Mouse (Mus musculus) macrophage (primary cell): ENCODE data around the gene Prpf4b. TPM values are rescaled to one million over a fixed set of nuclear protein-coding genes. Genes with fewer than 3 reads are reported as not detected.
"Not testable (repeated sequence)": the region's sequence is repeated elsewhere in the genome, so short reads cannot be mapped to it uniquely, and the experiment has no call there.

Experiments used
- H3K27ac ChIP-seq: fragments of 350-480 bp; formaldehyde crosslinking; 2 replicates; pipeline ENCODE4 v1.9.0; 2021
- H3K36me3 ChIP-seq: fragments of 350-480 bp; formaldehyde crosslinking; 2 replicates; pipeline ENCODE4 v1.9.0; 2021; ENCODE audit errors: inconsistent target
- H3K4me3 ChIP-seq: fragments of 350-480 bp; formaldehyde crosslinking; 2 replicates; pipeline ENCODE4 v1.9.0; 2021; ENCODE audit errors: inconsistent target
- H3K79me2 ChIP-seq: fragments of 350-480 bp; formaldehyde crosslinking; 2 replicates; pipeline ENCODE4 v1.9.0; 2021; ENCODE audit errors: inconsistent target
- WGBS: methylation state at CpG from one replicate; pipeline ENCODE4 v1.1.7; 2026; ENCODE audit warnings: inconsistent platforms; ENCODE audit not compliant: missing documents; 5-methylcytosine and 5-hydroxymethylcytosine counted together
- polyA plus RNA-seq: library from polyadenylated mRNA; stranded (reverse); fragments of 250-400 nt; gene quantifications from 3 replicates; pipeline ENCODE4 v1.2.4, GENCODE M21; 2018; ENCODE audit warnings: inconsistent platforms

Gene Prpf4b
- polyA plus RNA-seq, 1 experiment from 2014 or later = 42.0 TPM

DNA sequence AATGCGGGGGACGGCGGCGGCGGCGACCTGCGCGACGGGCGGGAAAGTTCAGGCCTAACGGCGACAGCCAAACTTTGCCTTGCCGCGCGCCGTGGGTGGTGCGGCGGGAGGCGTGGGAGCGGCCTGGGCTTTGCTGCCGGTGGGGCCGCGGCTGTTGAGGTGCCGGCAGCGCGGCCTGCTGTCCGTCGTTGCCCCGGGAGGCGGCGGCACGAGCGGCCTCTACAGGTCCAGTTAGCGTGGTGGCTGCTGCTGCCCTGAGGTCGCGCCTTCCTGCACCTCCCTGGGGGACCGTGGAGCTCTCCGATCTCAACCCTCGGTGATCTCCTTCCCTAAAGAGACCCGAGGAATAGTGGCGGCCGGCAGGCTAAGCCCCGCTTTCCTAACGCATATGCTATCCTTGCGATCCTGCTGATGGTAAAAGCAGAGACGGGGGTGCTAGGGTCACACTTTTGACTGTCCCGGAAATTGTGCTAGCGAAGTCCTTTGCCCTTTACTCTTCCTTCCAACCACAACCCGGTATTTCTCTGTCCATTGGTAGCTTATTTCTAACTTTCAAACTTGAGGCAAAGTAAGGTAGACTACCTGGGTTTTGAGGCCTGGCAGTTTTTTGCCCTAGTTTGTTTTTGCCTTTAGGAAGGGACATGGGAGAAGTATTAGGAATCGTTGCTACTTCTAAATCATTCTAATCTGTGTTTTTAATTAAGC lies 791 bp downstream of the Prpf4b start:
- peak overlapping the region; percentile 47 for H3K27ac ChIP-seq
- H3K36me3 ChIP-seq = no peaks in the 10 kb centered on the region
- peaks cover 51% of the 10 kb centered on the region for H3K79me2 ChIP-seq
- peak overlapping the region; percentile 79 for H3K4me3 ChIP-seq
- under 1% methylated on average over 50 of the region's 50 CpGs for WGBS

DNA sequence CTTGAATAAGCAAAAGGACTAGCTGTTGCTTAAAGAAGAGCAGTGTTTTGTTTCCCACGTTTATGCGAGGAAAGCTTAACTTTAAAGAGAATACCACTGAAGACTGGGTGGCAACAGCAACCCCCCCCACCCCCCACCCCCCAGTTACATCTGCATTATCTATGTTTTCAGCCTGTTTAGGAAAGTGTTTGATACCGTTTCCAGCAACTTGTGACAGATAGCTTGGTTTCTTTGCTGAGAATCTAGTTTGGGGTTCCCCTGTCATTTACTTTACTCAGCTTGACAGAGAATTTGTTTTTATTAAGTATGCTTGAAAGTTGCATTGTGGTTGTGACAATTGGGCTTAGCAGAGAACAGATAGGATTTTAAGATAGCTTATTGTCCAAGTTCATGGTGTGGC lies 1.4 kb downstream of the Prpf4b start:
- Histone ChIP-seq H3K36me3 (no peaks in the 10 kb centered on the region), H3K79me2 (peaks cover 57% of the 10 kb centered on the region), H3K4me3 (peak overlapping the region; percentile 79), H3K27ac (peak overlapping the region; percentile 47)
- WGBS = 9% methylated on average over 3 of the region's 3 CpGs

DNA sequence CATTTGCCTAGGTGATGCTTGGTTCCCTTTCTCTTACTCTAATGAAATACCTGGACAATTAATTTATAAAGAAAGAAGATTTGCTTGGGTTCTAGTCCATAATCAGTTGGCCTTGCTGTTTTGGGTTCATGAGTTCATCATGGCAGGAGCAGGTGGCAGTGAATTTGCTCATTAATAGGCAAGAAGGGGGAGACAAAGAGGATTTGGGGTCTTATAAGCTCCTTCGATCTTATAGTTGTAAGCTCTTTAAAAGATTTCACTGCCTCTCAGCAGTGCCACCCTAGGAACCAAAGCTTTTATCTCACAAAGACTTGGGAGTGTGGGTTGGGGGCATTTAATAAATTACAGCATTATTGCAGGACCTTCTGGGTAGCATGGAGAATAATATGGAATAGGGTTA lies 17.8 kb downstream of the Prpf4b start:
- Histone ChIP-seq H3K79me2 (no peaks in the 10 kb centered on the region), H3K27ac (no peak overlapping the region), H3K36me3 (peaks cover 89% of the 10 kb centered on the region), H3K4me3 (no peak overlapping the region)
- 100% methylated on average over 1 of the region's 1 CpGs for WGBS

GRCm38 (mm10) chr13:34914614-34915013 lies 39.5 kb downstream of the Prpf4b start:
- Histone ChIP-seq H3K27ac (no peak overlapping the region), H3K4me3 (no peak overlapping the region), H3K79me2 (no peaks in the 10 kb centered on the region), H3K36me3 (no peaks in the 10 kb centered on the region)
- 12% methylated on average over 9 of the region's 9 CpGs for whole genome bisulfite sequencing

GRCm38 (mm10) chr13:34916520-34917167 lies 41.5 kb downstream of the Prpf4b start:
- Histone ChIP-seq H3K4me3 (no peak overlapping the region), H3K79me2 (no peaks in the 10 kb centered on the region), H3K36me3 (no peaks in the 10 kb centered on the region), H3K27ac (no peak overlapping the region)
- 47% methylated on average over 37 of the region's 37 CpGs for WGBS

GRCm38 (mm10) chr13:34924210-34924609 lies 49.1 kb downstream of the Prpf4b start, which contains the start of the genes Fam217a and 4933417A18Rik:
TSS of gene Fam217a (minus strand) at chr13:34924310.
TSS of gene 4933417A18Rik (plus strand) at chr13:34924409.
- no peaks in the 10 kb centered on the region for H3K79me2 ChIP-seq
- H3K27ac ChIP-seq = no peak within 1 kb of the TSS
- H3K36me3 ChIP-seq = no peaks in the 10 kb centered on the region
- no peak within 1 kb of the TSS for H3K4me3 ChIP-seq
- WGBS = 92% methylated on average over 4 of the region's 4 CpGs

DNA sequence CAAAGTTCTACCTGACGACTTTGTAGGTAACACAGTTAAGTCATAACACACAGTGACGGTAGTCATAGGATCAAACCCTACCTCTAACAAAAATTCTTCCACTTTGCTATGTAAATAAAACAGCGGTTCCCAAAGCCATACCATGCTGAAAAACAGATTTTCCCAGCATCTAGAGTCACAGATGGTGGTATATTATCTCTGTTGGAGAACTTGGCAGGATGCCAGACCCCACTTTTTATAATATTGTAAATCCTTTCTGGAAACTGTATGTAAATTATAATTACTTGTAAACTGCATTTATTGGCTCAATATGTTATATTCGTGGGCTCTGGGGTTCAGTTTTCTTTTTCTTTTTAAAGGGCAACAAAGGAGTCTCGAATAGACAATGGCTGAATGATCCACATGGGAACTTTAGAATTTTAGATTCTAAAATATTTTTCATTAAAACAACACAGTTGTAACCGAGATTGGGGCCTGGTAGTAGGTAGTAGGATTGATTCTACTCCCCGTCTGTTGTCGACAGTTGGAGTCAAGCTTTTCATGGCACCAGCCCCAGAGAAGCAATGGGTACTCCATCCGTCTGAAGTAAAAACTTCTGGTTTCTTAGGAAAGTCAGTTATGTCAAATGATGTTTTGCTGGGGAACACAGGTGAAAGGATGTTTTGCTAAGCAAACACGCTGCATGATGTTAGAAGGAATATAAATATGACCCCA lies 60.0 kb downstream of the Prpf4b start:
- H3K27ac ChIP-seq = no peak overlapping the region
- H3K36me3 ChIP-seq = no peaks in the 10 kb centered on the region
- 92% methylated on average over 10 of the region's 10 CpGs for WGBS
- H3K79me2 ChIP-seq = no peaks in the 10 kb centered on the region
- no peak overlapping the region for H3K4me3 ChIP-seq

- Histone ChIP-seq H3K4me3 (no peak overlapping the region), H3K27ac (no peak overlapping the region), H3K36me3 (no peaks in the 10 kb centered on the region), H3K79me2 (no peaks in the 10 kb centered on the region)
These were observed 67.3 kb downstream of the Prpf4b start for GRCm38 (mm10) chr13:34942370-34942769.

GRCm38 (mm10) chr13:34951437-34951836 lies 76.3 kb downstream of the Prpf4b start:
- not testable (repeated sequence) for H3K79me2 ChIP-seq, H3K4me3 ChIP-seq, H3K36me3 ChIP-seq, H3K27ac ChIP-seq
- 39% methylated on average over 2 of the region's 2 CpGs for WGBS

Other genes starting within 250 kb of the Prpf4b start
- 0.14 to 1.9 TPM (median 1.3 TPM) in 3 replicates for gene Pxdc1, start 221.8 kb upstream of the Prpf4b start, polyA plus RNA-seq
- not detected in 3 replicates for gene Fam50b, start 140.5 kb upstream of the Prpf4b start, polyA plus RNA-seq
- gene Fam217a, start 49.0 kb downstream of the Prpf4b start, polyA plus RNA-seq = not detected in 3 replicates
- gene 4933417A18Rik, start 49.1 kb downstream of the Prpf4b start, polyA plus RNA-seq = not detected in 3 replicates
- not detected in 3 replicates for gene Eci3, start 88.5 kb downstream of the Prpf4b start, polyA plus RNA-seq
- gene Eci2, start 151.8 kb downstream of the Prpf4b start, polyA plus RNA-seq = 47.3 to 60.7 TPM (median 49.5 TPM) in 3 replicates